Mouse (Mus musculus) embryonic facial prominence, embryonic 11.5 days (tissue): ENCODE results near the gene Pmf1. TPM values are rescaled to one million over a fixed set of nuclear protein-coding genes. Genes with fewer than 3 reads are reported as not detected.

Experiments used
- ATAC-seq: fragments of 200-750 bp; cut with Nextera tagmentation; replicated peaks from 2 replicates; pipeline ENCODE4 v1.8.0; 2017; ENCODE audit warnings: low read depth; ENCODE audit not compliant: insufficient number of reproducible peaks, low FRiP score, low TSS enrichment
- DNase-seq: peaks from one replicate; pipeline ENCODE4 v3.0.0-alpha.2; 2015; ENCODE audit warnings: low spot score
- H3K27ac ChIP-seq: fragments of 300-500 bp; sonication (generic); replicated peaks from 2 replicates; pipeline ENCODE4 v1.5.1; 2014; ENCODE audit warnings: mild to moderate bottlenecking, low read depth, low read length, control low read depth
- H3K27me3 ChIP-seq: fragments of 300-500 bp; sonication (generic); 2 replicates; pipeline ENCODE4 v1.6.1; 2014; ENCODE audit warnings: mild to moderate bottlenecking, low read length, moderate library complexity, mixed read lengths; ENCODE audit not compliant: control insufficient read depth, insufficient read depth
- H3K36me3 ChIP-seq: fragments of 300-500 bp; sonication (generic); replicated peaks from 2 replicates; pipeline ENCODE4 v1.6.1; 2014; ENCODE audit warnings: low read depth, mild to moderate bottlenecking, low read length, moderate library complexity, mixed read lengths; ENCODE audit not compliant: control insufficient read depth, insufficient read depth
- H3K4me1 ChIP-seq: fragments of 300-500 bp; sonication (generic); 2 replicates; pipeline ENCODE4 v1.6.1; 2014; ENCODE audit warnings: low read length, mixed read lengths; ENCODE audit not compliant: control insufficient read depth, insufficient read depth
- H3K4me2 ChIP-seq: fragments of 300-500 bp; sonication (generic); 2 replicates; pipeline ENCODE4 v1.6.1; 2014; ENCODE audit warnings: low read depth, mild to moderate bottlenecking, control low read depth, low read length, moderate library complexity
- H3K4me3 ChIP-seq: fragments of 300-500 bp; sonication (generic); 2 replicates; pipeline ENCODE4 v1.5.1; 2014; ENCODE audit warnings: low read depth, low read length, control low read depth
- H3K9ac ChIP-seq: fragments of 300-500 bp; sonication (generic); replicated peaks from 2 replicates; pipeline ENCODE4 v1.6.1; 2014; ENCODE audit warnings: mild to moderate bottlenecking, control low read depth, low read length
- H3K9me3 ChIP-seq: fragments of 300-500 bp; sonication (generic); replicated peaks from 2 replicates; pipeline ENCODE4 v1.6.1; 2016; ENCODE audit warnings: mild to moderate bottlenecking, low read length, inconsistent platforms, mixed read lengths; ENCODE audit not compliant: control insufficient read depth
- WGBS: fragments of 180-500 bp; shearing (Covaris S2); extraction: QIAGEN DNeasy Blood & Tissue Kit; methylation state at CpG from one replicate; pipeline ENCODE4 v1.1.7; 2014; 5-methylcytosine and 5-hydroxymethylcytosine counted together
- polyA plus RNA-seq: library from polyadenylated mRNA; unstranded; fragments of >200 nt; fragmentation: Nextera tagmentation; extraction: Ambion mirVana; gene quantifications from 2 replicates; pipeline ENCODE4 v1.2.1, GENCODE M21; 2014

The Pmf1 gene
- polyA plus RNA-seq, 1 experiment from 2014 or later: 157 TPM

- ATAC-seq (no peak), DNase-seq (no peak)
- Histone ChIP-seq H3K9me3 (no peaks in the 10 kb centered on the region), H3K4me3 (no peak overlapping the region), H3K4me1 (no peaks in the 10 kb centered on the region), H3K27ac (no peak overlapping the region), H3K9ac (no peak overlapping the region), H3K36me3 (peaks cover 5% of the 10 kb centered on the region), H3K27me3 (no peaks in the 10 kb centered on the region), H3K4me2 (no peak overlapping the region)
- WGBS: 97% methylated on average over 19 of the region's 19 CpGs
Observed at GRCm38 (mm10) chr3:88420771-88421170, 10.6 kb upstream of the Pmf1 start.

GRCm38 (mm10) chr3:88418016-88418415, 7.9 kb upstream of the Pmf1 start:
- H3K4me2 ChIP-seq: no peak overlapping the region
- no peak overlapping the region for H3K9ac ChIP-seq
- ATAC-seq (no peak), DNase-seq (no peak)
- H3K27ac ChIP-seq: no peak overlapping the region
- no peak overlapping the region for H3K4me3 ChIP-seq
- H3K9me3 ChIP-seq: no peaks in the 10 kb centered on the region
- no peaks in the 10 kb centered on the region for H3K4me1 ChIP-seq
- no peaks in the 10 kb centered on the region for H3K27me3 ChIP-seq
- 81% methylated on average over 6 of the region's 6 CpGs for WGBS
- H3K36me3 ChIP-seq: peaks cover 5% of the 10 kb centered on the region

- ATAC-seq (no peak), DNase-seq (no peak)
- Histone ChIP-seq H3K4me1 (no peaks in the 10 kb centered on the region), H3K9me3 (no peaks in the 10 kb centered on the region), H3K4me3 (no peak overlapping the region), H3K27ac (no peak overlapping the region), H3K36me3 (peaks cover 3% of the 10 kb centered on the region), H3K9ac (no peak overlapping the region), H3K27me3 (no peaks in the 10 kb centered on the region), H3K4me2 (no peak overlapping the region)
- WGBS: 80% methylated on average over 4 of the region's 4 CpGs
Observed at GRCm38 (mm10) chr3:88415668-88416067, 5.5 kb upstream of the Pmf1 start.

- 90% methylated on average over 11 of the region's 11 CpGs for WGBS
- Histone ChIP-seq H3K4me1 (no peaks in the 10 kb centered on the region), H3K4me2 (no peak overlapping the region), H3K36me3 (no peaks in the 10 kb centered on the region; the same call in 1 of the 2 replicates), H3K9me3 (no peaks in the 10 kb centered on the region), H3K4me3 (no peak overlapping the region), H3K9ac (no peak overlapping the region), H3K27me3 (no peaks in the 10 kb centered on the region), H3K27ac (no peak overlapping the region)
- DNase-seq (no peak), ATAC-seq (no peak)
Observed at GRCm38 (mm10) chr3:88412636-88413035, 2.5 kb upstream of the Pmf1 start.

GRCm38 (mm10) chr3:88411681-88412080, 1.6 kb upstream of the Pmf1 start:
- Histone ChIP-seq H3K36me3 (no peaks in the 10 kb centered on the region; the same call in 1 of the 2 replicates), H3K4me3 (no peak overlapping the region)
- no peak for DNase-seq

GRCm38 (mm10) chr3:88410645-88411031, 507 bp upstream of the Pmf1 start:
- Histone ChIP-seq H3K27ac (no peak overlapping the region), H3K4me3 (peak overlapping the region; percentile 72), H3K4me1 (no peaks in the 10 kb centered on the region), H3K4me2 (peak overlapping the region; percentile 71), H3K9me3 (no peaks in the 10 kb centered on the region), H3K27me3 (no peaks in the 10 kb centered on the region), H3K9ac (peak overlapping the region; percentile 89; the same call in 1 of the 2 replicates), H3K36me3 (no peaks in the 10 kb centered on the region; the same call in 1 of the 2 replicates)
- no peak for ATAC-seq
- WGBS: 25% methylated on average over 7 of the region's 7 CpGs
- DNase-seq: no peak

More at GRCm38 (mm10) chr3:88411681-88412080, 1.6 kb upstream of the Pmf1 start:
- no peaks in the 10 kb centered on the region for H3K9me3 ChIP-seq
- no peak for ATAC-seq
- no peaks in the 10 kb centered on the region for H3K4me1 ChIP-seq
- H3K27me3 ChIP-seq: no peaks in the 10 kb centered on the region
- H3K27ac ChIP-seq: no peak overlapping the region
- 97% methylated on average over 4 of the region's 4 CpGs for WGBS
- no peak overlapping the region for H3K9ac ChIP-seq
- H3K4me2 ChIP-seq: no peak overlapping the region

GRCm38 (mm10) chr3:88408953-88409352, 1.2 kb downstream of the Pmf1 start:
- Histone ChIP-seq H3K9me3 (no peaks in the 10 kb centered on the region), H3K27me3 (no peaks in the 10 kb centered on the region), H3K36me3 (no peaks in the 10 kb centered on the region), H3K27ac (no peak overlapping the region), H3K9ac (peak overlapping the region; percentile 89), H3K4me3 (peak overlapping the region; percentile 72), H3K4me1 (no peaks in the 10 kb centered on the region), H3K4me2 (peak overlapping the region; percentile 71)
- ATAC-seq (no peak), DNase-seq (no peak)
- 65% methylated on average over 5 of the region's 5 CpGs for WGBS

- Histone ChIP-seq H3K4me2 (no peak overlapping the region), H3K4me1 (no peaks in the 10 kb centered on the region), H3K4me3 (no peak overlapping the region), H3K9me3 (no peaks in the 10 kb centered on the region), H3K9ac (no peak overlapping the region), H3K36me3 (no peaks in the 10 kb centered on the region), H3K27me3 (no peaks in the 10 kb centered on the region), H3K27ac (no peak overlapping the region)
- DNase-seq (no peak), ATAC-seq (no peak)
- WGBS: 61% methylated on average over 7 of the region's 7 CpGs
Observed at GRCm38 (mm10) chr3:88407529-88407928, 2.6 kb downstream of the Pmf1 start.
